Mouse (Mus musculus): ENCODE data around the gene Snx27. TPM values are rescaled to one million over a fixed set of nuclear protein-coding genes. Genes with fewer than 3 reads are reported as not detected.

Gene Snx27
- total and polyA plus RNA-seq, 3 experiments, result 36.9 to 123 (median 45.4) TPM

DNA sequence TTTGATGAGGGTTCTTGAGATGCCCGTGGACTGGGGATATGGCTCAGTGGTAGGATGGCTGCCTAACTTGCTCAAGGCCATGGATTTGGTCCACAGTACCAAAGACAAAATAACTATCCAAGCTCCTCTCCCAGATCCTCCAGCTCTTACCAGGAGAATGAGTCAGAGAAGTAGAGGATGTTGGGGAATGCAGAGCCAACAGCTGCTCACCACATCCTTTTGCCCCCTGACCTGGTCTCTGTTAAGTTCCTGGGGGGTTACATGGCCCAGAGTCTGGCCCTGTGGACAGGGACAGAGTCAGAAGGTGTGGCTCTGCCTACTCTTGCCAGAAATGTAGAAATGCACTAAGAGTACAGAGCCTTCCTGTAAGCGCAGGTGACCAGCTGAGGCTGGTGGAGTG is 122.7 kb downstream of the Snx27 start:
- Histone ChIP-seq H3K9me3 (replicated peaks; ENCODE audit: insufficient read depth, low read length) (no peaks in the 10 kb centered on the region), H3K79me2 (ENCODE audit: control insufficient read depth, insufficient read depth, low read length, poor library complexity) (no peaks in the 10 kb centered on the region), H3K9ac (ENCODE audit: control insufficient read depth, low read depth, low read length, poor library complexity, severe bottlenecking) (no peak overlapping the region), H3K27me3 (ENCODE audit: control insufficient read depth in 1 of 2, insufficient read depth in 2 of 2, low read length in 2 of 2) (no peaks in the 10 kb centered on the region), H3K4me1 (ENCODE audit: control insufficient read depth in 1 of 2, insufficient read depth in 2 of 2, low read length in 2 of 2) (0 out of 4 replicates have a peak, but pooled peaks cover 0 to 2% of the 10 kb centered on the region in 2 experiments), H3K4me3 (ENCODE audit: control insufficient read depth in 1 of 2, insufficient read depth in 1 of 2, low read depth in 2 of 2, low read length in 2 of 2) (no peak overlapping the region), H3K36me3 (ENCODE audit: control insufficient read depth in 1 of 2, insufficient read depth in 2 of 2, low read length in 2 of 2) (peaks cover 0 to 3% of the 10 kb centered on the region in 2 experiments; a peak in 1 of 4 replicates), H3K27ac (ENCODE audit: control insufficient read depth, low read depth, low read length) (no peak overlapping the region)
- TF ChIP-seq KAT2A (conservative IDR thresholded peaks at IDR 0.05; ENCODE audit: low read depth, low read length) (no peak), NELFE (IDR thresholded peaks at IDR 0.05; ENCODE audit: low read depth, low read length) (no peak), GATA1 (IDR thresholded peaks at IDR 0.05; ENCODE audit: low read depth, low read length) (no peak), GABPA (IDR thresholded peaks at IDR 0.05; ENCODE audit: low read depth, low read length) (no peak), ZMIZ1 (IDR thresholded peaks at IDR 0.05; ENCODE audit: low read depth, low read length) (no peak), RAD21 (IDR thresholded peaks at IDR 0.05; ENCODE audit: low read depth, low read length) (no peak), MAX (IDR thresholded peaks at IDR 0.05; ENCODE audit: low read length) (no peak), POLR2AphosphoS5 (IDR thresholded peaks at IDR 0.05; ENCODE audit: borderline replicate concordance, low read depth, low read length) (no peak), ZNF384 (IDR thresholded peaks at IDR 0.05; ENCODE audit: low read depth, low read length) (no peak)
- no peak for DNase-seq (ENCODE audit: low read depth, low spot score)

DNA sequence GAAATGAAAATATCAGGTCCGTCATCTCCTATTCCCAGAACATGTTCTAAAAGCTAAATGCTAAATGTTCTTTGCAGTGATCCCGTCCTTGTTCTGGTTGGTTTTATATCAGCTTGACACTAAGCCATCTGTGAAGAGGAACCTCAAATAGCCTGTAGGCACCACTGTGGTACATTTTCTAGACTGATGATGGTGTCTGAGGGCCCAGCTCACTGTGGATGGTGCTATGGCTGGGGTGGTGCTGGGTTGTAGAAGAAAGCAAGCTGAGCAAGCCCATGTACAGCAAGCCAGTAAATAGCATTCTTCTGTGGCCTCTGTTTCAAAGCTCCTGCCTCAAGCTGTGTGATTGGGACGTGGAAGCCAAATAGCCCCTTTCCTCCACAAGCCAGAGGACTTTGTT is 125.5 kb downstream of the Snx27 start:
- Histone ChIP-seq H3K27me3 (ENCODE audit: control insufficient read depth in 1 of 2, insufficient read depth in 2 of 2, low read length in 2 of 2) (no peaks in the 10 kb centered on the region), H3K4me1 (ENCODE audit: control insufficient read depth in 1 of 2, insufficient read depth in 2 of 2, low read length in 2 of 2) (0 out of 4 replicates have a peak, but pooled peaks cover 0 to 2% of the 10 kb centered on the region in 2 experiments), H3K36me3 (ENCODE audit: control insufficient read depth in 1 of 2, insufficient read depth in 2 of 2, low read length in 2 of 2) (peaks cover 0 to 3% of the 10 kb centered on the region in 2 experiments; a peak in 1 of 4 replicates), H3K4me3 (ENCODE audit: control insufficient read depth in 1 of 2, insufficient read depth in 1 of 2, low read depth in 2 of 2, low read length in 2 of 2) (peak overlapping the region in 1 of 2 experiments; percentile 36; a peak in 2 of 4 replicates), H3K27ac (ENCODE audit: control insufficient read depth, low read depth, low read length) (no peak overlapping the region), H3K9me3 (replicated peaks; ENCODE audit: insufficient read depth, low read length) (no peaks in the 10 kb centered on the region), H3K79me2 (ENCODE audit: control insufficient read depth, insufficient read depth, low read length, poor library complexity) (no peaks in the 10 kb centered on the region), H3K9ac (ENCODE audit: control insufficient read depth, low read depth, low read length, poor library complexity, severe bottlenecking) (no peak overlapping the region)
- TF ChIP-seq MAZ (IDR thresholded peaks at IDR 0.05; ENCODE audit: low read depth, low read length) (no peak), MEF2A (IDR thresholded peaks at IDR 0.05; ENCODE audit: extremely low read depth, insufficient replicate concordance, low read depth, low read length, poor library complexity, severe bottlenecking) (no peak), BHLHE40 (IDR thresholded peaks at IDR 0.05; ENCODE audit: borderline replicate concordance, low read depth, low read length) (no peak), GATA1 (IDR thresholded peaks at IDR 0.05; ENCODE audit: low read depth, low read length) (no peak), ZKSCAN1 (IDR thresholded peaks at IDR 0.05; ENCODE audit: low read depth, low read length) (no peak), UBTF (IDR thresholded peaks at IDR 0.05; ENCODE audit: borderline replicate concordance, insufficient read depth, low read depth, low read length) (no peak), ZMIZ1 (IDR thresholded peaks at IDR 0.05; ENCODE audit: low read depth, low read length) (no peak), SMC3 (IDR thresholded peaks at IDR 0.05; ENCODE audit: low read depth, low read length) (no peak), ETS1 (IDR thresholded peaks at IDR 0.05; ENCODE audit: low read depth, low read length) (no peak), E2F4 (IDR thresholded peaks at IDR 0.05; ENCODE audit: borderline replicate concordance, low read depth, low read length) (no peak), EP300 (IDR thresholded peaks at IDR 0.05; ENCODE audit: low read depth in 1 of 2, low read length in 2 of 2) (no peak), JUND (IDR thresholded peaks at IDR 0.05; ENCODE audit: low read depth, low read length) (no peak; the same call in 1 of the 2 replicates), ZNF384 (IDR thresholded peaks at IDR 0.05; ENCODE audit: low read depth, low read length) (no peak)
- DNase-seq (ENCODE audit: low read depth, low spot score), result no peak

Measured in MEL (cell line).